Mouse (Mus musculus) liver, embryonic 12.5 days (tissue): ENCODE results near the gene Lxn. TPM values are rescaled to one million over a fixed set of nuclear protein-coding genes. Genes with fewer than 3 reads are reported as not detected.

ENCODE experiments used
- ATAC-seq: fragments of 200-750 bp; cut with Nextera tagmentation; 2 replicates; pipeline ENCODE4 v1.8.0; 2017; ENCODE audit warnings: moderate number of reproducible peaks, mild to moderate bottlenecking, moderate library complexity
- H3K27ac ChIP-seq: fragments of 300-500 bp; sonication (generic); 2 replicates; pipeline ENCODE4 v1.5.1; 2016; ENCODE audit warnings: mild to moderate bottlenecking
- H3K27me3 ChIP-seq: fragments of 300-500 bp; sonication (generic); replicated peaks from 2 replicates; pipeline ENCODE4 v1.6.1; 2016; ENCODE audit warnings: mild to moderate bottlenecking, moderate library complexity
- H3K36me3 ChIP-seq: fragments of 300-500 bp; sonication (generic); 2 replicates; pipeline ENCODE4 v1.6.1; 2016; ENCODE audit warnings: mild to moderate bottlenecking, moderate library complexity
- H3K4me1 ChIP-seq: fragments of 300-500 bp; sonication (generic); 2 replicates; pipeline ENCODE4 v1.6.1; 2016
- H3K4me2 ChIP-seq: fragments of 300-500 bp; sonication (generic); 2 replicates; pipeline ENCODE4 v1.6.1; 2016; ENCODE audit warnings: mild to moderate bottlenecking, moderate library complexity
- H3K4me3 ChIP-seq: fragments of 300-500 bp; sonication (generic); 2 replicates; pipeline ENCODE4 v1.5.1; 2016; ENCODE audit warnings: mild to moderate bottlenecking, moderate library complexity
- H3K9ac ChIP-seq: fragments of 300-500 bp; sonication (generic); 2 replicates; pipeline ENCODE4 v1.6.1; 2016; ENCODE audit warnings: mild to moderate bottlenecking, moderate library complexity
- H3K9me3 ChIP-seq: fragments of 300-500 bp; sonication (generic); replicated peaks from 2 replicates; pipeline ENCODE4 v1.6.1; 2016; ENCODE audit warnings: mild to moderate bottlenecking, moderate library complexity
- WGBS: fragments of 180-500 bp; shearing (Covaris S2); methylation state at CpG from one replicate; pipeline ENCODE4 v1.1.7; 2016; ENCODE audit not compliant: insufficient replicate concordance; 5-methylcytosine and 5-hydroxymethylcytosine counted together
- polyA plus RNA-seq: library from polyadenylated mRNA; unstranded; fragments of >200 nt; fragmentation: Nextera tagmentation; extraction: Ambion mirVana; gene quantifications from 2 replicates; pipeline ENCODE4 v1.2.1, GENCODE M21; 2016

The Lxn gene
- polyA plus RNA-seq, 1 experiment from 2014 or later: 17.7 TPM

GRCm38 (mm10) chr3:67490156-67490555 is 26.4 kb upstream of the Lxn start:
- no peak overlapping the region for H3K9ac ChIP-seq
- H3K36me3 ChIP-seq: no peaks in the 10 kb centered on the region
- 44% methylated on average over 4 of the region's 4 CpGs for WGBS
- H3K27me3 ChIP-seq: no peaks in the 10 kb centered on the region
- H3K27ac ChIP-seq: no peak overlapping the region
- no peaks in the 10 kb centered on the region for H3K9me3 ChIP-seq
- H3K4me3 ChIP-seq: no peak overlapping the region
- no peaks in the 10 kb centered on the region for H3K4me1 ChIP-seq
- no peak for ATAC-seq
- H3K4me2 ChIP-seq: no peak overlapping the region

DNA sequence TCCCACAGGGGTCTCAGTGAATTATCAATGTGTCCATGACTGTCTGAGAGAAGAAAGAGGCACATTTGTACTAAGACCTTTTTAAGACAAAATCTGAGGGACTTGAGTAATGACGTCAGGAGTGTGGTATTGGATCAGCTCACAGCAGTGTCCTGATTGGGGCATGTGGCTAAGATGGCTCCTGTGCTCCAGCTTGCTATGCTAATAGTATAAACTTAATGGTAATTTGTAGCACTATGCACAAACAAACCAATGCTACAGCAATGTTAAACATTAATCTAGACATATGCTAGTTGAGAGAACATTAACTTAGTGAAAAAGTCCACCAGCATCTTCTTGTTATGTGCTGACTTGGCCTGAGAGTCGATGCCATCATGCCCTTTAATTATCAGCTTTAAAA is 21.5 kb upstream of the Lxn start:
- no peak overlapping the region for H3K4me2 ChIP-seq
- H3K27me3 ChIP-seq: no peaks in the 10 kb centered on the region
- H3K27ac ChIP-seq: no peak overlapping the region
- no peaks in the 10 kb centered on the region for H3K4me1 ChIP-seq
- no peaks in the 10 kb centered on the region for H3K9me3 ChIP-seq
- WGBS: 67% methylated on average over 2 of the region's 2 CpGs
- H3K36me3 ChIP-seq: no peaks in the 10 kb centered on the region
- no peak overlapping the region for H3K9ac ChIP-seq
- H3K4me3 ChIP-seq: no peak overlapping the region
- ATAC-seq: no peak

DNA sequence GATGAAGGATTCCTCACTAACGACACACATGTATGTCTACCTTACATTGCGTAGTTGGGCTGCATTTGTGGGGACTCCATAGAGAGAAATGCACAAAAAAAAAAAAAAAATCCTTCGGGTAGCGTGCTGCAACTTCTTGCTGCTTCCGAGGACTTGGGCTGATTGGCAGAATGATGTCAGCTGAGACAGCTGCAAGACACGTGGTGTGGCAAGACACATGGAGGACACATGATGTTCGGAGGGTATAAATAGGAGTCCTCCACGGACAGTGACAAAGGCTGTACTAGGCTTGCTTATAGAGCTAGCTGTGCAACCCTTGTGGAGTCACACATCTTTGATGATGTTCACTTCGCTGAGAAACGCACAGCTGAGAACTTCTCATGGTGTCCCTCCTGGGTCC is 18.7 kb upstream of the Lxn start:
- Histone ChIP-seq H3K4me1 (no peaks in the 10 kb centered on the region), H3K4me2 (no peak overlapping the region), H3K27me3 (no peaks in the 10 kb centered on the region), H3K9me3 (no peaks in the 10 kb centered on the region), H3K4me3 (no peak overlapping the region), H3K27ac (no peak overlapping the region), H3K36me3 (0 out of 2 replicates have a peak, but pooled peaks cover 8% of the 10 kb centered on the region), H3K9ac (no peak overlapping the region)
- 74% methylated on average over 10 of the region's 10 CpGs for WGBS
- ATAC-seq: no peak

DNA sequence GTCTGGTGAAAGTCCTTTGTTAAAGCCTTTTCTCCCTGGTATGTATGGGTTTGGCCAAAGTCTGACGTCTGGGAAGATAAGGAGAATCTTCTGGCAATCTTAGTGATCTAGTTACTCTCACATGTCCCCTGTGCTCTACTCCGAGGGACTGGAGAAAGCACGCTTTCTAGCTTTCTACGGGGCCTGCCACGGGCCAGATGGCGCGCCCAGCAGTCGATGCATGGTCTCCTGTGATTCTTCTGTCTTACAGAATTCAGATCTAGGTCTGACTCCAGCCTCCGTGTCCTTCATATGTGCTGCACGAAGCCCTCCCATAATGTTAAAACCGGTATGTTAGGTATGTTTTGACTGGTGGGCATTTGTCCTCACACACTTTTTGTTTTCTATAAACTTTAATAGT is 16.1 kb upstream of the Lxn start:
- ATAC-seq: no peak
- Histone ChIP-seq H3K4me3 (no peak overlapping the region), H3K9ac (no peak overlapping the region), H3K27me3 (no peaks in the 10 kb centered on the region), H3K4me1 (no peaks in the 10 kb centered on the region), H3K4me2 (no peak overlapping the region), H3K27ac (no peak overlapping the region), H3K36me3 (peaks cover 30% of the 10 kb centered on the region), H3K9me3 (no peaks in the 10 kb centered on the region)
- 85% methylated on average over 11 of the region's 11 CpGs for WGBS

- H3K27me3 ChIP-seq: no peaks in the 10 kb centered on the region
- no peak overlapping the region for H3K27ac ChIP-seq
- ATAC-seq: no peak
- peaks cover 65% of the 10 kb centered on the region for H3K36me3 ChIP-seq
- peaks cover 14% of the 10 kb centered on the region for H3K4me1 ChIP-seq
- 87% methylated on average over 6 of the region's 6 CpGs for WGBS
- H3K4me3 ChIP-seq: no peak overlapping the region
- no peak overlapping the region for H3K9ac ChIP-seq
- no peaks in the 10 kb centered on the region for H3K9me3 ChIP-seq
- no peak overlapping the region for H3K4me2 ChIP-seq
Observed at GRCm38 (mm10) chr3:67473438-67473837, 9.7 kb upstream of the Lxn start.

- Histone ChIP-seq H3K36me3 (peaks cover 67% of the 10 kb centered on the region), H3K4me1 (peaks cover 14% of the 10 kb centered on the region), H3K9me3 (no peaks in the 10 kb centered on the region), H3K27me3 (no peaks in the 10 kb centered on the region), H3K4me2 (no peak overlapping the region; the same call in 1 of the 2 replicates), H3K9ac (no peak overlapping the region), H3K4me3 (no peak overlapping the region), H3K27ac (peak overlapping the region; percentile 56; the same call in 1 of the 2 replicates)
- 45% methylated on average over 4 of the region's 4 CpGs for WGBS
- peak; percentile 89 for ATAC-seq
Observed at GRCm38 (mm10) chr3:67471408-67472127, 7.8 kb upstream of the Lxn start.

DNA sequence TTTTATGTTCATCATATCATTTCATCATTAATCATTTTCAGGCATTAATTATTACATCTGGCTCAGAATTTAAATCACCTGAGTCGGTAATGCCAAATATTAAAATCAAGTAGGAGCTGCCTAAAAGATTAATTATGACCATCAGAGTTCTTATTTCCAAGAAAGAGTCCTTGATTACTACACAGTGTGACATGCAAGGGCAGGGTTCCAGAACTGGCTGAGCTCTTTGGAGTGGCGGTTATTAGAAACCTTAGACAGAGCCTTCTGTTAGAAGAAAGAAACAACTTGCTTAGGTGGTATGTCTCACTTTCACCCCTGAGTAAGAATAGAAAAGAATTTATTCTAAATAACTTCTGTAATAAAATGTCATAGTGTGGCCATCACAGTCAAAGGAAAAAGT is 3.6 kb upstream of the Lxn start:
- no peak overlapping the region for H3K4me2 ChIP-seq
- H3K9ac ChIP-seq: no peak overlapping the region
- H3K9me3 ChIP-seq: no peaks in the 10 kb centered on the region
- H3K27me3 ChIP-seq: no peaks in the 10 kb centered on the region
- WGBS: 83% methylated on average over 2 of the region's 2 CpGs
- ATAC-seq: no peak
- H3K4me3 ChIP-seq: no peak overlapping the region
- peaks cover 40% of the 10 kb centered on the region for H3K36me3 ChIP-seq
- H3K4me1 ChIP-seq: peaks cover 34% of the 10 kb centered on the region
- H3K27ac ChIP-seq: no peak overlapping the region

DNA sequence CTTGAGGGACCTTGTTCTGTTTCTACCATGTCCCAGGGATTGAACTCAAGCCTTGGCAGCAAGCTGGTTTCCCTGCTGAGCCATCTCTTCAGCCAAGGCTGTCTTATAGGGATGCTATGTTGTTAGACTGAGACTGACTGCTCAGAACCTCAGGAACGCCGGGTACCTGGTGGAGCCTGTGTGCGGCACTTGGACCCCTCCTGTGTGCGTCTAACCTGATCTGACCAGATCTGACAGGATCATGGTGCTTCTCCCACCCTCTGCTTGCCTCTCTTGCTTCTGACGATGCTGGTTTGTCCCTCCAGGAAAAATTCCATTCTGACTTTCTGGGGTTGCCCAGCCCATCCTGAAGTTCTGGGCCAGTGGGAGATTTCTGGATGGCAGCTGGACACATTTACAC is 2.9 kb upstream of the Lxn start:
- H3K4me3 ChIP-seq: no peak overlapping the region
- no peak overlapping the region for H3K4me2 ChIP-seq
- WGBS: 83% methylated on average over 5 of the region's 5 CpGs
- H3K4me1 ChIP-seq: peaks cover 27% of the 10 kb centered on the region
- no peaks in the 10 kb centered on the region for H3K9me3 ChIP-seq
- H3K27ac ChIP-seq: no peak overlapping the region
- H3K36me3 ChIP-seq: peaks cover 36% of the 10 kb centered on the region
- ATAC-seq: no peak
- H3K27me3 ChIP-seq: no peaks in the 10 kb centered on the region
- no peak overlapping the region for H3K9ac ChIP-seq

- Histone ChIP-seq H3K9me3 (no peaks in the 10 kb centered on the region), H3K4me3 (peak overlapping the region; percentile 65), H3K27ac (peak overlapping the region; percentile 56), H3K4me2 (peak overlapping the region; percentile 93), H3K4me1 (peaks cover 21% of the 10 kb centered on the region), H3K36me3 (peaks cover 45% of the 10 kb centered on the region), H3K9ac (peak overlapping the region; percentile 72), H3K27me3 (no peaks in the 10 kb centered on the region)
- WGBS: 8% methylated on average over 12 of the region's 12 CpGs
- no peak for ATAC-seq
Observed at GRCm38 (mm10) chr3:67463001-67463400, 725 bp downstream of the Lxn start.

DNA sequence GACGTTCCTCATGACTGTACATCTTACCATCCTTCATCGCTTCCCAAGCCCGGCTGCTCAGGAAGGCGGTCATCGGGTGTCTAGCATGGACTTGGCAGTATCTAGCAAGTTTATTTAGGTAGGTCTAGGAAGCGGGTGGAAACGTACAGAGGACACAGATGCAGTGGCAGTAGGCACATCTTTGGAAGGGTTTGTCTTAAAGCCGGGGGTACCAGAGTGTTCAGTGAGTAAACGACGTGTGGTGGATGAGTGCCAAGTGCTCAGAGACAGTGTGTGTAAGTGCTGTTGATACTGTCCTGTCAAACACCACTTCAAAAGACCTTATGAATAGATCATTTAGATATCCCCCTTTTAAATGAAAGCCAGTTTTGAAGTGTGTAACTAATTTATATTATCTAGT is 1.1 kb downstream of the Lxn start:
- 0 out of 2 replicates have a peak overlapping the region, but pooled peaks have one; percentile 72 for H3K9ac ChIP-seq
- no peak overlapping the region for H3K27ac ChIP-seq
- WGBS: 65% methylated on average over 10 of the region's 10 CpGs
- H3K9me3 ChIP-seq: no peaks in the 10 kb centered on the region
- peaks cover 44% of the 10 kb centered on the region for H3K36me3 ChIP-seq
- H3K27me3 ChIP-seq: no peaks in the 10 kb centered on the region
- H3K4me1 ChIP-seq: peaks cover 21% of the 10 kb centered on the region
- H3K4me3 ChIP-seq: 0 out of 2 replicates have a peak overlapping the region, but pooled peaks have one; percentile 65
- H3K4me2 ChIP-seq: peak overlapping the region; percentile 93
- no peak for ATAC-seq

DNA sequence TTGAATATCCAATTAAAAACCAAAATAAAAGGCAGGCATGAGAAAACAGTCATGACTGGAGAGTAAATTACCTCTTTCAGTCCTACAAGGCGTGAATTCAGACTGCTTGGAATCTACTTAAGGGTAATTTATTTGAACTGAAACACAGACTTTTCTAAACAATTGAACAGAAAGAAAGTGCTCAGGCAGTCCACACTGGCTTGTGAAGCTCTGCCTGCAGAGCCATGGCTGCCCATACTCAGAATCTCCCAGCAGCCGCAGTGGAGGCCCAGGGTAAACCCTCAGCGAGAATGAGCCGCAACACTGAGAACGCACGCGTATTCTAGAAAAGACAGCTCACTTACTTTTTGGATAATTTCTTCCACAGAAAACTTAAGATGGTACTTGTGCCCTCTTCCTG is 1.7 kb downstream of the Lxn start:
- ATAC-seq: no peak
- H3K9me3 ChIP-seq: no peaks in the 10 kb centered on the region
- H3K4me2 ChIP-seq: peak overlapping the region; percentile 93; the same call in 1 of the 2 replicates
- no peak overlapping the region for H3K4me3 ChIP-seq
- H3K27ac ChIP-seq: no peak overlapping the region
- peaks cover 21% of the 10 kb centered on the region for H3K4me1 ChIP-seq
- peaks cover 48% of the 10 kb centered on the region for H3K36me3 ChIP-seq
- no peak overlapping the region for H3K9ac ChIP-seq
- no peaks in the 10 kb centered on the region for H3K27me3 ChIP-seq
- WGBS: 90% methylated on average over 7 of the region's 7 CpGs

DNA sequence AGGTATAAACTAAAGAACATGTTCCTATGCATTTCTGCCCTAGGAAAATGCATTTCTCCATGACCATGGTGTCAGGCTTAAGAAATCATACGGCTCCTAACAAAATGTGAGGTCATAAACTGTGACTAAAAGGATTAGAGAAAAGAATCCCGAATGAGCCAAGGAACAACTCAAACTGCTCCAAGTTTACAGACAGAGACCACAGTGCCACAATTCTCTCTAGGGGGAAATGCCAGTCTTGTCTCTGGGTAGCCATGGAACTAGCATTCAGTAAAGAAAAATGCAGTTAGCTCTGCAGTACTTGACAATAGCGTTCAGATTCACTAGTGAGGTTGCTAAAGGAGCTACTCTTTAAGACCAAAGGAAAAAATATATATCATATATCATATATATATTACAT is 3.8 kb downstream of the Lxn start:
- peaks cover 21% of the 10 kb centered on the region for H3K4me1 ChIP-seq
- no peak overlapping the region for H3K9ac ChIP-seq
- no peak for ATAC-seq
- 83% methylated on average over 3 of the region's 3 CpGs for WGBS
- no peak overlapping the region for H3K27ac ChIP-seq
- H3K27me3 ChIP-seq: no peaks in the 10 kb centered on the region
- H3K36me3 ChIP-seq: peaks cover 59% of the 10 kb centered on the region
- no peak overlapping the region for H3K4me2 ChIP-seq
- H3K4me3 ChIP-seq: no peak overlapping the region
- no peaks in the 10 kb centered on the region for H3K9me3 ChIP-seq
